Mouse (Mus musculus): Measurements from ENCODE around the gene Prss12. TPM values are rescaled to one million over a fixed set of nuclear protein-coding genes. Genes with fewer than 3 reads are reported as not detected.

The Prss12 gene
- polyA plus RNA-seq (2017; shearing (Covaris generic)), result 10 to 100 TPM in 1 of 2 experiments, 1 to 10 TPM in 1; 2.0 to 11.1 TPM

GRCm38 (mm10) chr3:123446708-123447537 lies at the start of gene Prss12:
Gene Prss12, plus strand, starts transcription at chr3:123446913.

Other genes with a start within 250 kb of the Prss12 start
- gene Synpo2, start 210.8 kb upstream of the Prss12 start, polyA plus RNA-seq (2017; shearing (Covaris generic)), result 1 to 10 TPM in 1 of 2 experiments, under 1 TPM in 1; 0.19 to 1.1 TPM
- gene Sec24d, start 179.5 kb upstream of the Prss12 start, polyA plus RNA-seq (2017; shearing (Covaris generic)), result 10 to 100 TPM; 22.2 to 30.8 TPM
- 10 to 100 TPM; 24.9 to 30.5 TPM for gene Mettl14, start 60.8 kb upstream of the Prss12 start, polyA plus RNA-seq (2017; shearing (Covaris generic))
- under 1 TPM; 0.08 to 0.55 TPM for gene Ndst3, start 243.9 kb downstream of the Prss12 start, polyA plus RNA-seq (2017; shearing (Covaris generic))

All from inflammation-experienced regulatory T-cells (primary cell).